Mouse (Mus musculus) stomach, postnatal 0 days (tissue): ENCODE measurements around the gene Cinp.

Experiments used
- CTCF ChIP-seq: IDR thresholded peaks from 2 replicates; pipeline ENCODE4 v1.5.1; 2016; ENCODE audit warnings: antibody characterized with exemption, low read depth, mild to moderate bottlenecking, moderate library complexity
- EP300 ChIP-seq: optimal IDR thresholded peaks from 2 replicates; pipeline ENCODE3; 2016; ENCODE audit warnings: antibody characterized with exemption

- TF ChIP-seq EP300 (no peak), CTCF (no peak)
Observed at GRCm38 (mm10) chr12:110828908-110829307, 60.0 kb downstream of the Cinp start.
